ENCODE assay signal across 8 mouse cellular contexts in the genomic region with DNA sequence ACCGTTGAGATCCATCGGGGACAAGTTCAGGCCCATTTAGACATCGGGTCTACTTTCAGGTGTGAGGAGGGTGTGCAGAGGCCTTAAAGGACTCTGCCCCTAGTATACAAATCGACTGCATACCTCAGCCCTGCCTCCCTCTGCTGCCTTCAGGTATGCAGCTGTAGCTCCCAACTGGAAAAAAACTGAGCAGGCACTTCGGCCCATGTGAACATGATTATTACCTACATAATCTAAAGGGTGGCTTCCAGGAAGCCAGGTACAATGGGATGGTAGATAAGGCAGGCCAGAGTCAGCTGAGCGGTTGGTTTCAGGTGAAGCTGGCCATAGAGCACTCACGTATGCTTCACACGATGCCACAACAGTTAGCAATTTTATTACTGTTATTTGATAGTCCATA. TPM values are rescaled to one million over a fixed set of nuclear protein-coding genes. Genes with fewer than 3 reads are reported as not detected.
DNase-seq lines count a peak whose midpoint lies in the region; ATAC-seq and TF ChIP-seq lines count a peak whose summit lies in the region.
"Not testable (repeated sequence)": the region's sequence is repeated elsewhere in the genome, so short reads cannot be mapped to it uniquely, and the experiment has no call there.

No protein-coding gene starts in this region.

- not testable (repeated sequence) for TF ChIP-seq CTCF in kidney, adult 2 months (conservative IDR thresholded peaks at IDR 0.05; ENCODE audit: insufficient read depth, insufficient read length, low read depth, low read length)

- H3K36me3 ChIP-seq in embryonic facial prominence, embryonic 13.5 days; heart, embryonic 12.5 days; intestine, embryonic 14.5 days (ENCODE audit: control insufficient read depth, insufficient read depth, low read length); kidney, adult 2 months (ENCODE audit: control insufficient read depth, insufficient read depth, low read length); limb, embryonic 13.5 days; liver, embryonic 15.5 days (replicated peaks); myocyte (ENCODE audit: control insufficient read depth, insufficient read depth): not testable (repeated sequence)

- not testable (repeated sequence) for H3K9me3 ChIP-seq in embryonic facial prominence, embryonic 13.5 days; heart, embryonic 12.5 days (replicated peaks); intestine, embryonic 14.5 days (ENCODE audit: control insufficient read depth, low read length); limb, embryonic 13.5 days; liver, embryonic 15.5 days (replicated peaks)

- H3K27me3 ChIP-seq in embryonic facial prominence, embryonic 13.5 days; heart, embryonic 12.5 days (replicated peaks); intestine, embryonic 14.5 days (replicated peaks; ENCODE audit: control insufficient read depth, insufficient read depth, low read length); kidney, adult 2 months (replicated peaks; ENCODE audit: control insufficient read depth, insufficient read depth, low read length); limb, embryonic 13.5 days; liver, embryonic 15.5 days; myocyte (ENCODE audit: control insufficient read depth, insufficient read depth, insufficient read length): not testable (repeated sequence)

- H3K4me3 ChIP-seq in embryonic facial prominence, embryonic 13.5 days; heart, embryonic 12.5 days; intestine, embryonic 14.5 days (ENCODE audit: low read depth, low read length); limb, embryonic 13.5 days; liver, embryonic 15.5 days (replicated peaks): not testable (repeated sequence)
- peak overlapping the region; percentile 32; the same call in 1 of the 2 replicates for H3K4me3 ChIP-seq in kidney, adult 2 months (ENCODE audit: insufficient read depth, low read depth, low read length)
- peak overlapping the region; percentile 76 for H3K4me3 ChIP-seq in myocyte

- ATAC-seq in embryonic facial prominence, embryonic 13.5 days (ENCODE audit: insufficient number of reproducible peaks, insufficient read depth, low FRiP score, low TSS enrichment, low read depth); heart, embryonic 12.5 days (ENCODE audit: insufficient number of reproducible peaks, low FRiP score); intestine, embryonic 14.5 days (replicated peaks; ENCODE audit: low FRiP score, low TSS enrichment, low read depth); limb, embryonic 13.5 days (ENCODE audit: low FRiP score, low read depth); liver, embryonic 15.5 days (ENCODE audit: insufficient read depth): not testable (repeated sequence)

- not testable (repeated sequence) for H3ac ChIP-seq in myocyte (ENCODE audit: control insufficient read depth, insufficient read length)

- peak overlapping the region; percentile 93; the same call in 1 of the 2 replicates for H3K4me2 ChIP-seq in embryonic facial prominence, embryonic 13.5 days
- H3K4me2 ChIP-seq in heart, embryonic 12.5 days, result peak overlapping the region; percentile 94; the same call in 1 of the 2 replicates
- peak overlapping the region; percentile 89 for H3K4me2 ChIP-seq in intestine, embryonic 14.5 days (ENCODE audit: low read length)
- H3K4me2 ChIP-seq in limb, embryonic 13.5 days (replicated peaks), result peak overlapping the region; percentile 97
- H3K4me2 ChIP-seq in liver, embryonic 15.5 days, result peak overlapping the region; percentile 87
- H3K4me2 ChIP-seq in myocyte (ENCODE audit: low read depth), result peak overlapping the region; percentile 84

- not testable (repeated sequence) for TF ChIP-seq POLR2A in kidney, adult 2 months (IDR thresholded peaks at IDR 0.05; ENCODE audit: low read depth, low read length); myocyte (IDR thresholded peaks at IDR 0.05; ENCODE audit: insufficient read length, low read depth)

- peaks cover 64% of the 10 kb centered on the region for H3K79me2 ChIP-seq in myocyte (ENCODE audit: control insufficient read depth, insufficient read depth)

- peaks cover 17% of the 10 kb centered on the region for H3K4me1 ChIP-seq in embryonic facial prominence, embryonic 13.5 days
- H3K4me1 ChIP-seq in heart, embryonic 12.5 days (replicated peaks), result peaks cover 24% of the 10 kb centered on the region
- peaks cover 12% of the 10 kb centered on the region for H3K4me1 ChIP-seq in intestine, embryonic 14.5 days (replicated peaks; ENCODE audit: control insufficient read depth, insufficient read depth, low read length)
- H3K4me1 ChIP-seq in kidney, adult 2 months (ENCODE audit: control insufficient read depth, insufficient read depth, low read length), result peaks cover 32% of the 10 kb centered on the region
- H3K4me1 ChIP-seq in limb, embryonic 13.5 days, result peaks cover 15% of the 10 kb centered on the region
- peaks cover 54% of the 10 kb centered on the region for H3K4me1 ChIP-seq in liver, embryonic 15.5 days (replicated peaks)

- not testable (repeated sequence) for H3K9ac ChIP-seq in embryonic facial prominence, embryonic 13.5 days; heart, embryonic 12.5 days; intestine, embryonic 14.5 days (ENCODE audit: low read length); limb, embryonic 13.5 days
- H3K9ac ChIP-seq in liver, embryonic 15.5 days, result 0 out of 2 replicates have a peak overlapping the region, but pooled peaks have one; percentile 6

- WGBS in embryonic facial prominence, embryonic 13.5 days, result 81% methylated on average over 8 of the region's 8 CpGs
- 88% methylated on average over 8 of the region's 8 CpGs for WGBS in heart, embryonic 12.5 days
- 71% methylated on average over 7 of the region's 8 CpGs for WGBS in intestine, embryonic 14.5 days
- 36% methylated on average over 8 of the region's 8 CpGs for WGBS in kidney, adult 2 months
- 72% methylated on average over 8 of the region's 8 CpGs for WGBS in limb, embryonic 13.5 days
- 83% methylated on average over 8 of the region's 8 CpGs for WGBS in liver, embryonic 15.5 days (ENCODE audit: insufficient replicate concordance)

- DNase-seq in intestine, embryonic 14.5 days (ENCODE audit: low spot score); kidney, adult 2 months: not testable (repeated sequence)
- DNase-seq in yolk sac, embryonic 10.5 days (ENCODE audit: low spot score), result peak; percentile 51

- not testable (repeated sequence) for H3K27ac ChIP-seq in embryonic facial prominence, embryonic 13.5 days; heart, embryonic 12.5 days (ENCODE audit: poor library complexity, severe bottlenecking); intestine, embryonic 14.5 days (ENCODE audit: low read depth); limb, embryonic 13.5 days; liver, embryonic 15.5 days (replicated peaks)
- H3K27ac ChIP-seq in kidney, adult 2 months (ENCODE audit: insufficient read depth, low read depth, low read length), result peak overlapping the region; percentile 48

RNA-seq across cellular contexts. Expression of gene Pacsin2, which starts 2.1 kb away (rescaled TPM):
- polyA plus RNA-seq in embryonic facial prominence, embryonic 13.5 days (2015; fragmentation: Nextera tagmentation; extraction: Ambion mirVana), result 49.4 and 49.6 TPM in 2 replicates
- polyA plus RNA-seq in heart, embryonic 12.5 days (2016; fragmentation: Nextera tagmentation; extraction: Ambion mirVana), result 70.8 and 72.0 TPM in 2 replicates
- 61.0 and 63.9 TPM in 2 replicates for polyA plus RNA-seq in intestine, embryonic 14.5 days (2014; fragmentation: Nextera tagmentation; extraction: Ambion mirVana)
- polyA plus RNA-seq in kidney, adult 2 months (2012; rRNA removed), result 116 and 126 TPM in 2 replicates
- 51.8 and 53.3 TPM in 2 replicates for polyA plus RNA-seq in limb, embryonic 13.5 days (2015; fragmentation: Nextera tagmentation; extraction: Ambion mirVana)
- polyA plus RNA-seq in liver, embryonic 15.5 days (2015; fragmentation: Nextera tagmentation; extraction: Ambion mirVana), result 46.7 and 50.5 TPM in 2 replicates
- polyA plus RNA-seq in myocyte (2012; fragmentation: generic; extraction: Trizol), result 122 TPM

RNA-seq across cellular contexts. Expression of gene Ttll1, which starts 48.3 kb away (rescaled TPM):
- polyA plus RNA-seq in embryonic facial prominence, embryonic 13.5 days (2015; fragmentation: Nextera tagmentation; extraction: Ambion mirVana), result 21.8 and 22.7 TPM in 2 replicates
- polyA plus RNA-seq in heart, embryonic 12.5 days (2016; fragmentation: Nextera tagmentation; extraction: Ambion mirVana), result 24.5 and 25.4 TPM in 2 replicates
- polyA plus RNA-seq in intestine, embryonic 14.5 days (2014; fragmentation: Nextera tagmentation; extraction: Ambion mirVana), result 12.6 and 15.3 TPM in 2 replicates
- 10.3 and 11.1 TPM in 2 replicates for polyA plus RNA-seq in kidney, adult 2 months (2012; rRNA removed)
- polyA plus RNA-seq in limb, embryonic 13.5 days (2015; fragmentation: Nextera tagmentation; extraction: Ambion mirVana), result 23.4 and 25.1 TPM in 2 replicates
- polyA plus RNA-seq in liver, embryonic 15.5 days (2015; fragmentation: Nextera tagmentation; extraction: Ambion mirVana), result 4.5 and 4.9 TPM in 2 replicates
- 47.7 TPM for polyA plus RNA-seq in myocyte (2012; fragmentation: generic; extraction: Trizol)
